Mouse (Mus musculus) cortical plate, adult 2 months (tissue): Measurements from ENCODE around the gene Gnb1l.

ENCODE experiments used
- CTCF ChIP-seq: fragments of 200-500 bp; IDR thresholded peaks from 2 replicates; pipeline ENCODE4 v1.5.1; 2011; ENCODE audit warnings: mild to moderate bottlenecking, control low read depth, low read length; ENCODE audit not compliant: insufficient read depth; ENCODE audit errors: extremely low read depth
- POLR2A ChIP-seq: fragments of 200-500 bp; IDR thresholded peaks from 2 replicates; pipeline ENCODE4 v1.6.1; 2011; ENCODE audit warnings: mild to moderate bottlenecking, low read length, control low read depth; ENCODE audit not compliant: insufficient read depth; ENCODE audit errors: extremely low read depth

DNA sequence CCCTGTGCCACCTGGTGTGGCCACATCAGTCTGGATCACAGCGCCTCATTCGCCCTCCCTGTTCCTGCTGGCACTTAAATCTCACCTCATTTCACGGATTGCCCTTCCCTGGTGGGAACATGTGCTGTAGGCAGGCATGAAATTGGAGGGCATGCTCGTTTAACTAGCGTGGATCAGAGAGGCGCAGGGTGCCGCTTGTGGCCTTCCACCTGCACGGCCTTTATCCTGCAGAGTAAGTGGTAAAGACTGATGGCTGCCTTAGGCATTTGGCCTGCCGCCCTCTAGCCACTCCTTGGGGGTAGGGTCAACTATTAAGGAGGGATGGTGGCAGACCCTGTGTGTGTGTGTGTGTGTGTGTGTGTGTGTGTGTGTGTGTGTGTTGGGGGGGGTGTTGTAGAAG lies 36.5 kb upstream of the Gnb1l start:
- TF ChIP-seq CTCF, result no peak
- TF ChIP-seq POLR2A, result no peak
